Mouse (Mus musculus): ENCODE measurements around the gene Pdlim7.

DNA sequence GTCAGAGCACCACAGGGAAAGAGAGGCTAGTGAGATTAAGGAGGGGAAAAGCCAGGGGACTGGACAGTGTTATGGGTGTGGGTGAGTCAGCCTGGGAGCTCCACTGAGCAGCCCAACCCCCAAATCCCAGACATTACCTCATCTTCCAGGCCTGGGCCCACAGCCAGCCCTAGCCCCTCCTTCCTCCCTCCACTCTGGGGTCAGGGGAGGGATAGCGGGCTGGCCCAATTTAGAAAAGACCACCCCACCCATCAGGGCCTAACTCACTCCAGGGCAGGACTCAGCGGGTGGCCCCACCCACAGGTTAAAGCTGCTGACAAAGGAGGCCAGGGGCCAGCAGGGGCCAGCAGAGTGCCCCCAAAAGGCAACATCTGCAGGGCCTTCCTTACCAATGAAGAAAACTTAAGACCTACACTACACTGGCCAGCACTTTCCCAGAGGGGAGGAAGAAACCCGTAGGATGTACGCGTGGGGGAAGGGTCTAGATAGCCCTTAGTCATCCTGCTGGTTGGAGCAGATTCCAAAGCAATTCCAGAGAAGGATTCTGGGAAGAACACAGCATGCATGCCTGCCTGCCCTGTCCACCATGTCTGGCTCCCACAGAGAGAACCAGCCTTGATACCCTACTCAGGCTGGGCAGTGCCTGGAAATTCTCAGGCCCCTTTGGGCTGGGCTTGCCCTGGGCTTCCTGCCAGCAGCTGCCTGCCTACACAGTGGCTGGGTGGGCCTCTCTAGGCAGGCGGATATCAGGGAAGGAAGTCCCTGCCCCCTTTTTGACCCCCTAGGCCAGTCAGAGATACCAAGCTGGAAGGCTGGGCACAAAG, 2.6 kb downstream of the Pdlim7 start:
- TF ChIP-seq CTCF (conservative IDR thresholded peaks at IDR 0.05 in 1 of 2, IDR thresholded peaks at IDR 0.05 in 1 of 2; ENCODE audit: low read depth in 2 of 2, low read length in 2 of 2): peak in 1 of 2 experiments; percentile 42; a peak in 2 of 4 replicates
- TF ChIP-seq TCF12 (IDR thresholded peaks at IDR 0.05; ENCODE audit: low read depth, low read length): no peak
- TF ChIP-seq EP300 (IDR thresholded peaks at IDR 0.05; ENCODE audit: low read length): no peak
- no peak for TF ChIP-seq JUN (IDR thresholded peaks at IDR 0.05; ENCODE audit: insufficient read depth, low read depth, low read length)
- no peak for TF ChIP-seq KAT2A (IDR thresholded peaks at IDR 0.05; ENCODE audit: insufficient replicate concordance, low read length)
- TF ChIP-seq ZNF384 (IDR thresholded peaks at IDR 0.05; ENCODE audit: low read depth, low read length): no peak
- no peak for TF ChIP-seq USF1 (IDR thresholded peaks at IDR 0.05; ENCODE audit: low read depth, low read length)
- no peak for TF ChIP-seq TBP (conservative IDR thresholded peaks at IDR 0.05; ENCODE audit: low read depth, low read length)
- no peak for TF ChIP-seq ELF1 (IDR thresholded peaks at IDR 0.05; ENCODE audit: low read depth, low read length)
- TF ChIP-seq MEF2A (IDR thresholded peaks at IDR 0.05; ENCODE audit: borderline replicate concordance, low read depth, low read length): no peak
- TF ChIP-seq NELFE (IDR thresholded peaks at IDR 0.05; ENCODE audit: low read depth, low read length): no peak

Data from CH12.LX (cell line).